Mouse (Mus musculus): Measurements from ENCODE around the gene Fv1.

DNA sequence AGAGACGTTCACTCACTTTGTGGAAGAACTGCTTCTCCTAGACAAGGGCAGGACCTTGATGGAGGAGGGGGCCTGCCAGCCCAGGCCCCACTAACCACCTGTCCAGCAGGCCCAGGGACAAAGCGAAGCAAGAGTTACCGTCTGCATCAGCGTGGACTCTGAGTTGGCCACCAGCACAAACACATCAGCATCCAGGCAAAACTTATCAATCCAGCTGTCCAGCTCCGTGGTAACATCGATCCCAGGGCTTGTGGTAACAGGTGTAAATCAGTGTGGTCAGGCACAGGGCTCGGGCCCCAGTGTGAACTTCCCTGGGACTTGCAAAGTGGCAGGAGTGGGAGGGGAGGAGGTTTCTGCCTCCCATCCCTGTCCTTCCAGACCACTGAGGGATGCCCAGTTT, 18.5 kb downstream of the Fv1 start:
- TF ChIP-seq CTCF (IDR thresholded peaks at IDR 0.05; ENCODE audit: low read depth) (no peak), EP300 (IDR thresholded peaks at IDR 0.05; ENCODE audit: low read depth) (no peak)
